Mouse (Mus musculus) thymus, adult 2 months (tissue): ENCODE measurements at regions not wholly inside any gene's neighbourhood (a gene's known extent, or its start where the extent isn't known, plus 50 kb on each side); places are given as distances from the start of the nearest gene placed in this dataset.

Experiments used
- CTCF ChIP-seq: fragments of 200-500 bp; IDR thresholded peaks from 2 replicates; pipeline ENCODE4 v1.5.1; 2012; ENCODE audit warnings: mild to moderate bottlenecking, control low read depth, low read length, moderate library complexity, borderline replicate concordance; ENCODE audit not compliant: control insufficient read depth, poor library complexity, insufficient read depth; ENCODE audit errors: extremely low read depth
- POLR2A ChIP-seq: fragments of 200-500 bp; IDR thresholded peaks from 2 replicates; pipeline ENCODE4 v1.6.1; 2012; ENCODE audit warnings: mild to moderate bottlenecking, low read length, control low read depth, moderate library complexity; ENCODE audit not compliant: control insufficient read depth, poor library complexity, insufficient read depth; ENCODE audit errors: extremely low read depth

DNA sequence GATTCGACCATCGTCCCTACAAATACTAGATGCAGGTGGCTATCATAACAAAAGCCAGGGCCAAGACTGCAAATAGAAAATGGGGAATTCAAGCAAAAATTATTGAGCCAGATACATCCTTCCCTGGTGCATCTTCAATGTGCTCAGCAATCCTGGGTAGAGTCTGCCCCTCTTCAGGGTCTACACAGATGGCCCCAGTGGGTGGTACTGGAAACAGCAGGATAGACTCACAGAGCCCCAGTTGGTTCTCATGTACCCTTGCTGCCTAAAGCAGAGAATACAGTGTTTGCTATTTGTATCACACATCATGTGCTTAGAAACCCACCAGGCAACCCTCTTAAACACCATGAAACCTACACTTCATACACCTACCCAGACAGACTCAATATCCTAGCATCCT, 129.0 kb upstream of the Arhgap20 start:
- TF ChIP-seq CTCF (no peak), POLR2A (no peak)
